Mouse (Mus musculus): ENCODE data around the gene Tnfaip1. TPM values are rescaled to one million over a fixed set of nuclear protein-coding genes. Genes with fewer than 3 reads are reported as not detected.
"Not testable (repeated sequence)": the region's sequence is repeated elsewhere in the genome, so short reads cannot be mapped to it uniquely, and the experiment has no call there.

Gene Tnfaip1
- 63.7 and 73.0 TPM in 2 replicates for polyA plus RNA-seq (2015; fragmentation: Nextera tagmentation; extraction: Ambion mirVana)

GRCm38 (mm10) chr11:78536080-78536689 is at the start of gene Tnfaip1, which contains the start of gene Ift20:
Gene Tnfaip1 (minus strand): TSS chr11:78536332.
Gene Ift20 (plus strand): TSS chr11:78536361.
- WGBS = under 1% methylated on average over 52 of the region's 52 CpGs
- H3K9me3 ChIP-seq (replicated peaks) = no peaks in the 10 kb centered on the region
- peak; percentile 98 for ATAC-seq (replicated peaks; ENCODE audit: insufficient number of reproducible peaks, insufficient read depth, low FRiP score, low read depth)

GRCm38 (mm10) chr11:78582848-78583247 is 46.7 kb upstream of the Tnfaip1 start:
- WGBS = 68% methylated on average over 6 of the region's 6 CpGs
- Histone ChIP-seq H3K9me3 (replicated peaks) (no peaks in the 10 kb centered on the region), H3K27ac (no peak overlapping the region), H3K4me2 (no peak overlapping the region), H3K9ac (no peak overlapping the region), H3K4me1 (replicated peaks) (no peaks in the 10 kb centered on the region), H3K27me3 (no peaks in the 10 kb centered on the region), H3K4me3 (no peak overlapping the region), H3K36me3 (peaks cover 51% of the 10 kb centered on the region)
- ATAC-seq (replicated peaks; ENCODE audit: insufficient number of reproducible peaks, insufficient read depth, low FRiP score, low read depth) = no peak

More at GRCm38 (mm10) chr11:78536080-78536689, at the start of gene Tnfaip1, which contains the start of gene Ift20:
- H3K27ac ChIP-seq = peak within 1 kb of the TSS; percentile 97
- H3K9ac ChIP-seq = peak within 1 kb of the TSS; percentile 88
- H3K4me3 ChIP-seq = peak within 1 kb of the TSS; percentile 94
- H3K36me3 ChIP-seq = peaks cover 29% of the 10 kb centered on the region
- H3K4me2 ChIP-seq = peak within 1 kb of the TSS; percentile 83
- H3K27me3 ChIP-seq = no peaks in the 10 kb centered on the region
- peaks cover 23% of the 10 kb centered on the region for H3K4me1 ChIP-seq (replicated peaks)

GRCm38 (mm10) chr11:78574975-78575374 is 38.8 kb upstream of the Tnfaip1 start:
- H3K27ac ChIP-seq = no peak overlapping the region
- no peak overlapping the region for H3K4me3 ChIP-seq
- 57% methylated on average over 2 of the region's 2 CpGs for WGBS
- H3K4me1 ChIP-seq (replicated peaks) = no peaks in the 10 kb centered on the region
- H3K9ac ChIP-seq = no peak overlapping the region
- no peaks in the 10 kb centered on the region for H3K27me3 ChIP-seq
- no peaks in the 10 kb centered on the region for H3K9me3 ChIP-seq (replicated peaks)
- no peak for ATAC-seq (replicated peaks; ENCODE audit: insufficient number of reproducible peaks, insufficient read depth, low FRiP score, low read depth)
- no peak overlapping the region for H3K4me2 ChIP-seq
- H3K36me3 ChIP-seq = peaks cover 48% of the 10 kb centered on the region

- Histone ChIP-seq H3K27me3 (no peaks in the 10 kb centered on the region), H3K36me3 (peaks cover 44% of the 10 kb centered on the region), H3K4me3 (no peak overlapping the region), H3K4me2 (no peak overlapping the region), H3K9ac (no peak overlapping the region), H3K27ac (no peak overlapping the region), H3K9me3 (replicated peaks) (no peaks in the 10 kb centered on the region), H3K4me1 (replicated peaks) (no peaks in the 10 kb centered on the region)
- ATAC-seq (replicated peaks; ENCODE audit: insufficient number of reproducible peaks, insufficient read depth, low FRiP score, low read depth) = no peak
- 84% methylated on average over 3 of the region's 3 CpGs for WGBS
Observed at GRCm38 (mm10) chr11:78574536-78574935, 38.4 kb upstream of the Tnfaip1 start.

- H3K36me3 ChIP-seq = peaks cover 40% of the 10 kb centered on the region
- not testable (repeated sequence) for ATAC-seq (replicated peaks; ENCODE audit: insufficient number of reproducible peaks, insufficient read depth, low FRiP score, low read depth)
Observed at GRCm38 (mm10) chr11:78574031-78574430, 37.9 kb upstream of the Tnfaip1 start.

GRCm38 (mm10) chr11:78571854-78572253 is 35.7 kb upstream of the Tnfaip1 start:
- H3K4me3 ChIP-seq = no peak overlapping the region
- H3K9ac ChIP-seq = no peak overlapping the region
- no peaks in the 10 kb centered on the region for H3K27me3 ChIP-seq
- WGBS = 76% methylated on average over 6 of the region's 6 CpGs
- no peaks in the 10 kb centered on the region for H3K9me3 ChIP-seq (replicated peaks)
- no peak for ATAC-seq (replicated peaks; ENCODE audit: insufficient number of reproducible peaks, insufficient read depth, low FRiP score, low read depth)
- H3K4me1 ChIP-seq (replicated peaks) = no peaks in the 10 kb centered on the region
- H3K36me3 ChIP-seq = peaks cover 28% of the 10 kb centered on the region
- no peak overlapping the region for H3K27ac ChIP-seq
- H3K4me2 ChIP-seq = no peak overlapping the region

More at GRCm38 (mm10) chr11:78574031-78574430, 37.9 kb upstream of the Tnfaip1 start:
- not testable (repeated sequence) for H3K9ac ChIP-seq; H3K4me1 ChIP-seq (replicated peaks); H3K27ac ChIP-seq; H3K4me3 ChIP-seq; H3K27me3 ChIP-seq; H3K4me2 ChIP-seq; H3K9me3 ChIP-seq (replicated peaks)
- WGBS = 87% methylated on average over 4 of the region's 4 CpGs

DNA sequence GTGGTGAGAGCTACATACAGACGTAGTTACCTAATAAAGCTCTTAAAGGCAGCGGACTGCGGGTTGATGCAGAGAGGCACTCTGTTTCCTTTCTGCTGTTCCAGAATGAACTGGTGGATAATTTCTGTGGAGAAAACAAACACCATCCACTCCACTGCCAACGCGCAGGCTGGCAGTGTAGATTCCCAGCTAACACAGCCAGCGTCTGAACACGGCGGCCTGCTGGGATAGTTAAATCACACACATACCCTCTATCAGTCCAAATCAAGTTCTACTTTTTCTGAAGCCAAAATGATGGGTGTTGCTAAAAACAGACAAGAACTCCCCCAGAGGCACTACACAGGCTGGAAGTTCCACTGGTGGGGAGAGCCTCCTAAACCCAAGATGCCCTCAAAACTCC is 35.3 kb upstream of the Tnfaip1 start:
- Histone ChIP-seq H3K36me3 (peaks cover 24% of the 10 kb centered on the region), H3K27ac (no peak overlapping the region), H3K9ac (no peak overlapping the region), H3K4me2 (no peak overlapping the region), H3K9me3 (replicated peaks) (no peaks in the 10 kb centered on the region), H3K4me1 (replicated peaks) (peaks cover 4% of the 10 kb centered on the region; the same call in 1 of the 2 replicates), H3K4me3 (no peak overlapping the region), H3K27me3 (no peaks in the 10 kb centered on the region)
- no peak for ATAC-seq (replicated peaks; ENCODE audit: insufficient number of reproducible peaks, insufficient read depth, low FRiP score, low read depth)
- WGBS = 94% methylated on average over 8 of the region's 8 CpGs

DNA sequence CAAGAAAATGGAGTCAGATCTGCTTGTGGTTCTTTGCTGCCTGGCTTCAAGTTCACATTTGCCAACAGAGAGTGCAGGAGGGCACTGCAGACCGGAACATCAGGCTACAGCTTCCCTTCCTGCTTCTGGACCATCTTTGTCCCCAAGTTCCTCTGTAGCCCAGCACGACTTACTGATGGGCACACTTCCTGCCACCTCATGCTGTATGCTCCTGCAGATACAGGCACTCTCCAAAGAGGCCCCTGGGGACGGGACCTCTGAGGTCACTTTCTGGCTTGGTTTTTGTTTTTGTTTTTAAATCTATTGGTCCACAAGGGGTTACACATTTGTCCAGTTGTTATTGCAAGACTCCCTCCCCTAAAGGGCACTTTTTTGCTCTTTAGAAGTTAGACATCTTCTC is 33.7 kb upstream of the Tnfaip1 start:
- peak overlapping the region; percentile 14 for H3K27ac ChIP-seq

DNA sequence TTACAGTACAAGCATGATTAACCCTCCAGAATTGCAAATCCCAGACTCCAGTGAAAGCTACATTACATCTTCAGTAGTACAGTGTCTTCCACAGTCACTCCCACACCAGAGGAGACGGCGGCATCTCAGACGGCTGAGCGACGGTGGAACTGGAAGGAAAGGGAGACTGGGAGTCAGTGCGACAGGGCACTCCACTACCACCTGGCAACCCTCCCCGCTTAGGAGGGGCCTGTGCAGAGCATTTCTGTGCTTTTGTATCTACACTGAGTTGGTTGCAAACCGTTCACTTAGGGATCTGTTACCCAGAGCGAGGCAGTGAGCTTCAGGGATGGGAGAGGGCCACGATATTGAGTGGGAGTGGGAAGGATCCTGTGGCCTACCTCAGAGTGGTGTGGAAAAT is 32.7 kb upstream of the Tnfaip1 start:
- Histone ChIP-seq H3K9me3 (replicated peaks) (no peaks in the 10 kb centered on the region), H3K4me1 (replicated peaks) (peaks cover 7% of the 10 kb centered on the region; the same call in 1 of the 2 replicates), H3K36me3 (peaks cover 25% of the 10 kb centered on the region), H3K4me3 (no peak overlapping the region), H3K27me3 (no peaks in the 10 kb centered on the region), H3K27ac (no peak overlapping the region), H3K9ac (no peak overlapping the region), H3K4me2 (no peak overlapping the region)
- 78% methylated on average over 10 of the region's 10 CpGs for WGBS
- no peak for ATAC-seq (replicated peaks; ENCODE audit: insufficient number of reproducible peaks, insufficient read depth, low FRiP score, low read depth)

More for the DNA sequence above, 33.7 kb upstream of the Tnfaip1 start:
- H3K4me3 ChIP-seq = no peak overlapping the region
- no peaks in the 10 kb centered on the region for H3K27me3 ChIP-seq
- no peak for ATAC-seq (replicated peaks; ENCODE audit: insufficient number of reproducible peaks, insufficient read depth, low FRiP score, low read depth)
- no peak overlapping the region for H3K9ac ChIP-seq
- H3K4me1 ChIP-seq (replicated peaks) = peaks cover 7% of the 10 kb centered on the region; the same call in 1 of the 2 replicates
- peaks cover 25% of the 10 kb centered on the region for H3K36me3 ChIP-seq
- H3K4me2 ChIP-seq = no peak overlapping the region
- no peaks in the 10 kb centered on the region for H3K9me3 ChIP-seq (replicated peaks)
- 57% methylated on average over 3 of the region's 3 CpGs for WGBS

- Histone ChIP-seq H3K9me3 (replicated peaks) (no peaks in the 10 kb centered on the region), H3K4me1 (replicated peaks) (peaks cover 7% of the 10 kb centered on the region; the same call in 1 of the 2 replicates), H3K4me3 (no peak overlapping the region), H3K9ac (no peak overlapping the region), H3K4me2 (no peak overlapping the region), H3K27ac (no peak overlapping the region), H3K27me3 (no peaks in the 10 kb centered on the region), H3K36me3 (peaks cover 24% of the 10 kb centered on the region)
- WGBS = 83% methylated on average over 6 of the region's 6 CpGs
- no peak for ATAC-seq (replicated peaks; ENCODE audit: insufficient number of reproducible peaks, insufficient read depth, low FRiP score, low read depth)
Observed at GRCm38 (mm10) chr11:78567614-78568013, 31.5 kb upstream of the Tnfaip1 start.

DNA sequence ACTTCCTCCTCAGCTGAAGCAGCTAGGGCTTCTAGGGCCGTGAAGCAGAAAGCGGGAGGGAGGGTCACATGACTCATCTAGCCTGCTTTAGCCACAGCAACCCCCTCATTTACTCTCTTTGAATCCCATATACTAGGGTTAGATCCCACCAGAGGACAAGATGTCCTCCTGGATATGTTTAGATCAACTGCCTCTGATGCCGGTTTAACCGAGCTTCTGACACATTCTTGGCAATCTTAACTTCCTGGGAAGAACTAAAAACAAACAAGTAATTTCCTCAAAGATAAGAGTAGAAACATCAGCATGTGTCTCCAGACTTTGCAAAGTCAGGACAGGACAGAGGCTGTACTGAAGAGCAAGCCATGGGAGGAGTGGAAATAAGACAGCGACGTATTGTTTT is 30.6 kb upstream of the Tnfaip1 start:
- no peak overlapping the region for H3K4me2 ChIP-seq
- H3K9ac ChIP-seq = no peak overlapping the region
- H3K27ac ChIP-seq = peak overlapping the region; percentile 60
- 22% methylated on average over 6 of the region's 6 CpGs for WGBS
- H3K36me3 ChIP-seq = peaks cover 16% of the 10 kb centered on the region
- no peaks in the 10 kb centered on the region for H3K27me3 ChIP-seq
- peak; percentile 74 for ATAC-seq (replicated peaks; ENCODE audit: insufficient number of reproducible peaks, insufficient read depth, low FRiP score, low read depth)
- no peaks in the 10 kb centered on the region for H3K9me3 ChIP-seq (replicated peaks)
- H3K4me3 ChIP-seq = no peak overlapping the region
- peaks cover 7% of the 10 kb centered on the region; the same call in 1 of the 2 replicates for H3K4me1 ChIP-seq (replicated peaks)

DNA sequence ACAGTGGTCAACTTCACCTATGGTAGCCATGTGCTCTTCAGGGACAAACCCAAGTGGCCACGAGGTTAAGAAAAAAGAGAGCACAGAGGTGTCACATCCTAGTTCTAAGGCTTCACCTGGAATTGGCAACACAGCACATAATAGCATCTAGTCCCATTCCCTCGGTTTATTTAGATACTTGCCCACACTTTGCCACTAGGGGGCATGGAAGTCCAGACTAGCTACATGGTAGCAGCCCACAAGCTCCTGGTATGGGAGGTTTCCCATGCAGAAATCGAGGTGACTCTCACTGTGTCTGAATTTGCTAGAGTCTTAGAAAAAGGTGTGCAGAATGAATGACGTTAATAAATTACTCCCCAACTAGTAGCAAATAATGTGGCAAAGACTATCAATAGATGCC is 24.3 kb upstream of the Tnfaip1 start:
- ATAC-seq (replicated peaks; ENCODE audit: insufficient number of reproducible peaks, insufficient read depth, low FRiP score, low read depth) = no peak
- WGBS = 9% methylated on average over 4 of the region's 4 CpGs
- H3K4me3 ChIP-seq = no peak overlapping the region

More for the DNA sequence above, 24.3 kb upstream of the Tnfaip1 start:
- H3K4me2 ChIP-seq = no peak overlapping the region
- no peak overlapping the region for H3K9ac ChIP-seq
- H3K36me3 ChIP-seq = 0 out of 2 replicates have a peak, but pooled peaks cover 2% of the 10 kb centered on the region
- H3K4me1 ChIP-seq (replicated peaks) = peaks cover 7% of the 10 kb centered on the region
- no peaks in the 10 kb centered on the region for H3K9me3 ChIP-seq (replicated peaks)
- H3K27me3 ChIP-seq = no peaks in the 10 kb centered on the region
- no peak overlapping the region for H3K27ac ChIP-seq

All from heart, embryonic 15.5 days (tissue).